Mouse (Mus musculus) kidney, postnatal 14 days (tissue): ENCODE results near the gene Uimc1.

Experiments used
- DNase-seq: peaks from one replicate; pipeline ENCODE4 v3.0.0; 2022; ENCODE audit warnings: mixed read lengths

Gene Uimc1

GRCm38 (mm10) chr13:55024215-55024614 lies 75.9 kb downstream of the Uimc1 start:
- no peak for DNase-seq

- DNase-seq, result peak; percentile 16
These were observed 77.4 kb downstream of the Uimc1 start for GRCm38 (mm10) chr13:55022715-55023114.

DNA sequence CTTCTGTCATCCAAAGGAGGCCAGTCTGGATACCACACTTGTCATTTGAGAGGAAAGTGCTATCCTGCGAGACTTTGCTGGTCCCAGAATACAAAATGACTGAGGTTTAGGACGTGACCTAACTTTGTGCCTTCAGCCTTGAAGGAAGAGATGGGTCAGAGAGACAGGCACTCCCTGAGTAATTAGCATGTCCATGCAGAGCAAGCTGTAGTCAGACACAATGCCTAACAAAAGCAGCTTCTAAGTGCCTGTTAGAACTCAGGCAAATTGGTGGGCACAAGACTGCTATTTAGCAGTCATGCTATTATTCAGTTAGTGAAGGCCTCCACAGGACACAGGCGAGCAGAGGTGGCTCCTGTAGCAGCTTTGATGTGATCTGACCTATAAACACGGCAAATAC lies 77.8 kb downstream of the Uimc1 start:
- DNase-seq, result no peak

- no peak for DNase-seq
These were observed 78.8 kb downstream of the Uimc1 start, which contains the start of gene Hk3 for GRCm38 (mm10) chr13:55021194-55021779. Gene Hk3 (minus strand): TSS chr13:55021385.

DNA sequence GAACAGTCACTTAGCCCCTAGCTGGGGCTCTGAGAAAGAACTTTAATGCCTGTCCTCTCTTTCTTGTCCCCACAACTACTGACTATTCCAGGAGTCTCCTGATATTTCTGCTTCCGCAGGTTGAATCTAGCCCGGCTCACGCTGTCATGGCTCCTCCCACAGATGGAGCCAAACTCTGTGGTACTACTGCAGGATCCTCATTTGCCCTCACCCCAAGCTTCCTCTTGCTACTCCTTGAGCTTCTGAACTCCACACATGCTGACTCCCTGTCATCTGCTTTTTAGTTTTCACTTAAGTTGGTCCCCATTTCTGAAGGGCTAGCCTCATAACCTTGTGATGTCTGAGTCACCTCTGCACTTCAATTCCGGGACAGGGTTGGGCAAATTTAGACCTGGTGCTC lies 80.0 kb downstream of the Uimc1 start:
- no peak for DNase-seq

GRCm38 (mm10) chr13:55019181-55019580 lies 80.9 kb downstream of the Uimc1 start:
- DNase-seq, result no peak

DNA sequence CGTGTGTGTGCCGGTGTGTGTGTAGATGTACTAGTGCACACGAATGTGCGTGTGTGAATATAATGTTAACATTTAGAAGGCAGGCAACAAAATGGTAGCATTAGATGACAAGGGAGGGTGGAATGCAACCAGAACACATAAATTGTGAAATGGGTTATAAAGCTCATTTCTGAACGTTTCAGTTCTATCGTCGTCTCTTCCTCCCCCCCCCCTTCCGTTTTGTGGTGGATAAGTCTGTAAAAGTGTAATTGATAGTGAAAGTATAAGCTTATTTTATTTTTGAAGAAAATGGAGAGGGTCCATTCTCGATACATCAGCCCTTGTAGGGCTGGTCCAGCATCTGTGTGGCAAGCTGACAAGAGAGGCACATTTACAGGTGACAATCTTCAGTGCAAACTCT lies 81.4 kb downstream of the Uimc1 start:
- no peak for DNase-seq

DNA sequence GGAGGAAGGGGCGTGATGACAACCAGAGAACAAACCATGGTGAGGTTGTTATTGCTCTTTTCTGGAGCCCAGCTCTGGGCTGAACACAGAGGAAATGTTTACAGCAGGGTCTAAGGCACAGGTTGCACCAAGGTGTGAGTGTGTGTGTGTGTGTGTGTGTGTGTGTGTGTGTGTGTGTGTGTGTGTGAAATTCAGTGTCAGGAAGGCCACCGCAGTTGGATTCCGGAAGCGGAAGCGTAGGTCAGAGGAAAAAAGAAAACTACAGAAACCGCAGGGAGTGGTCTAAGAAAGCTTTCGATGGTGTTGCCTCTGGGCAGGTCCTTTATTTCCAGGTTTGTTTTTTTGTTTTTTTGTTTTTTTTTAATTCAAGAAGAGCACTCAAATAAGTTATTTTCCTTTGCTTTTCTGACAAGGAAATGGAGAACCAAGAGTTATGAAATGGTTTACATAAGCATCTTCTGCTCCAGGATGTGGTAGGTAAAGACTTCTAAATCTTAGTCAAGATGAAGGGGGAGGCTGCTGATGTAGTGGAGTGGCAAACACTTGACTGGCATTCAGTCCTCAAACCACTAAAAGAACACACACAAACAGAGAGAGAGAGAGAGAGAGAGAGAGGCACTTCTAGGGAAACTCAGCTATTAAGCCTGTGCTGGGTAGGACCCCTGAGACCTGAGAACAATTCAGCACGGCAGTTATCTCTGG lies 82.1 kb downstream of the Uimc1 start:
- no peak for DNase-seq

GRCm38 (mm10) chr13:55017154-55017897 lies 82.8 kb downstream of the Uimc1 start:
- no peak for DNase-seq

DNA sequence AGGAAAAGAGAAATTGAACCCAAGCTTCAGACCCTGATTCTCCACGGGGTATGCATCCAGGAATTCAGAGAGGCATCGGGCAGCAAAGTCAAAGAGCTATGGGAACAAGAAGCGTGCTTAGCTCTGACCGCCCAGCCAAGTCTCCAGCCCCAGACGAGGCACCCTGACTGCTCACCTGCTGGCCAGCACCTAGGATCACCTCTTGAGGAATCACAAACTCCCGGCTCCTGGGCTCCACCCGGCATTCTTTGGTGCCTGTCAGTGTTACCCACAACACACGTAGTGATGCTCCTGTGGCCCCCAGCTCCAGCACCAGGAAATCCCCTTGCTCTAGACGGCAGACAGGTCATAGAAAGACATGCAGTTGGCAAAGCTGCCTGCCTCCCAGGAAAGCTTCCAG lies 85.6 kb downstream of the Uimc1 start:
- DNase-seq, result no peak

GRCm38 (mm10) chr13:55013702-55014344 lies 86.3 kb downstream of the Uimc1 start:
- no peak for DNase-seq

DNA sequence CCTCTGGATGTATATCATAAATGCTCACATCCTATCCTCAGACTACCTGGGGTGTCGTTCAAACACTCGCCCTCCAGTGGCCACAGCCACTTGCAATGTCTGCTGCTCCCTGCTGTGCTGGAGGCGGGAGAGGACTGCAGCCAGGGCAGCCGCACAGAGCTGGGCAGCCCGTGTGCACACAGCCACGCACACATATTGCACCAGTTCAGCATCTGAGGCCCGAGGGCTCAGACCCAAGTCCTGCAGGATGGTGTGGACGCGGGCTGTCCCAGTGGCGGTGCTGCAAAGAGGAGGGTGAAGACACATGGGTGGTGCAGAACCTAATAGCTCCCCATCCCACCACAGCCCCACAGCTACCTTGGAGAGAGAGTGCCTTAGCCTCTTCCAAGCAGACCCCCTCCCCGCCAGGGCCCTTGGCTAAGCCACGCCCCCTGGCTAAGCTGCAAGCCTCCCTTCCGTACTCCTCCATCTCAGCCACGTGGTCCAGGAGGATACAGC lies 88.1 kb downstream of the Uimc1 start:
- DNase-seq, result no peak

DNA sequence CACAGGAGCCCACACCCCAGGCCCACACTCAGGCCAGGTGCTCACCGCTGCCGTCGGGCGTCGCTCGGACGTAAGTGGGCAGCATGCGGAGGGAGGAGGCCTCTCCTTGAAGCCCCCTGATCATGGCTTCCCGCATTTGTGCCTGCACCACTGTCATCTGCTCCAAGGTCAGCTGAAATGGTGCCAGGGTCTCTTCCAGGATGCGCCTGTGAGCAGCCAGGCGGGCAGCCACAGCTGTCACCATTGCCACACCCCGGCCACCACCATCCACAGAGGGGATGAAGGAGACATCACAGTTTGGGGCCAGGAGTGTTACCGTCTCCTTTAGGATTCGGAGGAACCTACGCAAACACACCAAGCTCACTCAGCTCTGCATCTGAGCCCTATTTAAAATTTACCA lies 89.0 kb downstream of the Uimc1 start:
- no peak for DNase-seq

GRCm38 (mm10) chr13:55008589-55008988 lies 91.5 kb downstream of the Uimc1 start:
- no peak for DNase-seq

DNA sequence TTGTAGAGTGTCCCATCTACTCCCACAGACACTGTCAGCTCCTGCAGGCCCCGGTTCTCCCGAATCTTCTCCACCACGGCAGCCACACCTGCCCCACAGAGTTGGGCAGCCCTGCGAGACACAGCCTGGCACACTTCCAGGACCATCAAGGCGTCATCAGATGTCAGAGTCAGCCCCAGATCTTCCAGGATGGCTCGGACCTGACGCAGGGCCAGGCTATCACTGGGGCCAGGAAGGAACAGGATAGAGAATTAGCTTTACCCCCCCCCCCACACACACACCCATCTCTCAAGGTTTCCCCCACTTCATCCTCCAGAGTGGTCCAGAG lies 93.7 kb downstream of the Uimc1 start:
- DNase-seq, result no peak

GRCm38 (mm10) chr13:55005691-55006414 lies 94.2 kb downstream of the Uimc1 start:
- no peak for DNase-seq

GRCm38 (mm10) chr13:55004646-55005045 lies 95.5 kb downstream of the Uimc1 start:
- DNase-seq, result no peak

DNA sequence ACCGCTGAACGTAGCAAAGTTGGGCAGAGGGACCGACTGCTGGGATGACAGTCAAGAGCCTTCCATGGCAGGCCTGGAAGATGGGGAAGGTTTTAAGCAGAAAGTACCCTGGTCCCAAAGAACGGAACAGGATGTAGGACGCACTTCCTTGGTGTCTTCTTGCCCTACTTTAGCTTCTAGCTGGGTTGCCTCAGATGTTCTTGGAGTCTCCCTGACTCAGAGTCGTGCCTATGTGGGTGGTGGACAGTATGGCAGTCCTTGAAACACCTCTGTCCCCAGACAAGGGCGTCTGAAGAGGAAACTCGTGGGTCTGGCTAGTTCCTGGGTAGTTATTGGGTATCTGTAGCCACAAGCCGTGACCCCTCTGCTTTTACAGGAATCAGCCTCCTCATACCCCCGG lies 98.0 kb downstream of the Uimc1 start:
- DNase-seq, result no peak

GRCm38 (mm10) chr13:55000433-55000832 lies 99.7 kb downstream of the Uimc1 start:
- DNase-seq, result no peak

GRCm38 (mm10) chr13:54997568-54997967 lies 102.5 kb downstream of the Uimc1 start:
- DNase-seq, result no peak

DNA sequence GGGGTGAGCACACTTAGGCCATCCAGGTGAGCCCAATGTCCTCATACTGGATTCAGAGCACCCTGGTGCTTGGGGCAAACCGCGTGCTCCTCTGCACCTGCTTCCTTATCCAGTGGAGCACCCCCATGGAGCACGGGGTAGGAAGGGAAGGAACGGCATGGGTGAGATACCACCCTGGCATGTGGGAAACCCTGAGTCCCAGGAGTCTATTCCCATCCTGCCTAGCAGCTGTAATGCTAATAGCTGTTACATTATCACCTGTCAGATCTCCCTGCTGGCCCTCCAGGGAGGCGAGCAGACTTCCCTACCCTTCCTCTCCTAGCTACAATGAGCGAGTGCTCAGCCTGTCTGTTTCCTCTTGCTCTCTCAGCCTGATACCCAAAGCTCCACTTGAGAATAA lies 104.9 kb downstream of the Uimc1 start:
- DNase-seq, result no peak

GRCm38 (mm10) chr13:54994576-54994975 lies 105.5 kb downstream of the Uimc1 start:
- no peak for DNase-seq

DNA sequence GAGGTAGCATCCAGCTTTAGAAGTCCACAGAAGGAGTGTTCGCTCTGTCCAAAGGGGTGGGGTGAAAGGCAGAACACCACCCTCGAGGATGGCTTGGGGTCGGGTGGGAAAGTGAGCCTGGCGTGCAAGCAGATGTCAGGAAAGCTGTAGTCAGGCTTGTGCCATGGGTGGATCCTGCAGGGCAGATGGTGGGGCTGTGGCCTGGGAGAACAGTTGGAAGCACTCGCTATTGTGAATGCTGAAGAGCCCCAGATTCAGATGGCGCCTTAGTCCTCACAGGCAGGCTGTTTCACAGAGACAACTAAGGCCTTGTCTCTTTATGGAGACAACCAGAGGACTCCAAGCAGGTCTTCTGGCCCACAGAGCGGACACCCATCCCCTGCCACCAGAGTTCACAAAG lies 107.9 kb downstream of the Uimc1 start:
- no peak for DNase-seq
